Mouse (Mus musculus): ENCODE results near the gene Wdr64.

Wdr64 gene

DNA sequence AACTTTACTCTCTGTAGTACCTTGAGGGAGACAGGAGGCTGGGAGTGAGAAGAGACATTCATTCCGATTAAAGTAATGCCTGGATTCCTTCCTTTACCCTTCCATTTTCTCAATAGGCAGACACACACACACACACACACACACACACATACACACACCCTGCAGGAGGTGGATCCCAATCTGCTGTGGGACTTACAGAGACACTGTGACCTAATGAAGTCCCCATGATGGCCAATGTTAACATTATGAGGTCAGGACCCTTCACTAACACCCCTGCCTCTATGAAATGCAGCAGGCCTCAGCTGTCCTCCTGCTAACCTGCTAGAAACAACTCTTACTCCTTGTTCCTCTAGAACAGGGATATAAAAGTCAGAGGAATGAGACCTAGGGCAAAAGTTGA lies at the start of gene Wdr64:
Wdr64 (plus strand) TSS at position 301 of the 400 bp plus-strand sequence.
- no peak for DNase-seq

DNA sequence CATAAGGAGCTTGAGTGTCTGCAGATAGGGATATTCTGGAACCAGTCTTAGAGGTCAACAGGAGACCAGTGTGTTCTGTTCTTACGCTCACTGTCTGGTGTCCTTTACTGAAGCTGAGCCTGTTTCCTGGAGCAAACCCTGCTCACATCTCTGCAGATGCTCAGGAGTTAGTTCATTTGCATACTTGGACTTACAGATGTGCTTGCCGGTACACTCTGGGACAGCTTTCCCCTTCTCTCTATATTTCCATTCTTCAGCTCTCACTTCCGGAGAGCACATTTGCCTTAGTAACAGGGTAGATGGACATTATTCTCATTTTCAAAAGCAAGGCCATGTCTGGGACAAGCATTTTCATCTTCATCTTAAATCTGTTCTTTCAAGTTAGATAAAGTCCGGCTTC lies 49.8 kb upstream of the Wdr64 start:
- DNase-seq: no peak

GRCm38 (mm10) chr1:175659900-175660299 lies 38.5 kb upstream of the Wdr64 start:
- DNase-seq: no peak

DNA sequence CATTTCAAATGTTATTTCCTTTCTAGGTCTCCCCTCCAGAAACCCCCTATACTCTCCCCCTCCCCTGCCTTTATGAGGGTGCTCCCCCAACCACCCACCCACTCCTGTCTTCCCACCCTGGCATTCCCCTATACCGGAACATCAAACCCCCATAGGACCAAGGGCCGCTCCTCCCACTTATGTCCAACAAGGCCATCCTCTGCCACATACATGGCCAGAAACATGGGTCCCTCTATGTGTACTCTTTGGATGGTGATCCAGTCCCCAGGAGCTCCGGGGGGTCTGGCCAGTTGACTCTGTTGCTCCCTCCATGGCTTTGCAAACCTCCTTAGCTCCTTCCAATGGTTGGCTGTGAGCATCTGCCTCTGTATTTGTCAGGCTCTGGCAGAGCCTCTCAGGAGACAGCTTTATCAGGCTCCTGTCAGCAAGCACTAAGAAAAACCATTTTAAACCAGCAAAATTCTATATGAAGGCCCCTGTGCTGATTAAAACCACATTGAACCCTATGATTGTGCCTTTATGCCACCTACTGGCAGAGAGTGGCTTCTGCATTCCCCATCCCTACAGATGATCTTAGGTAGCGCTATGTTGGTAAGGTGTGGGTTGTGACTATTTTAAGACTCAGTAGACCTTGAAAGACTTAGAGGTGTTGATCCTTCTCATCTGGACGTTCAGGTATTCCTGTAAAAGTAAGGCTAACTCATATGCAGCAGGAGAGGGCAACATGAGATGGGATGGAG lies 29.6 kb upstream of the Wdr64 start:
- DNase-seq: no peak

GRCm38 (mm10) chr1:175669456-175669855 lies 28.9 kb upstream of the Wdr64 start:
- no peak for DNase-seq

DNA sequence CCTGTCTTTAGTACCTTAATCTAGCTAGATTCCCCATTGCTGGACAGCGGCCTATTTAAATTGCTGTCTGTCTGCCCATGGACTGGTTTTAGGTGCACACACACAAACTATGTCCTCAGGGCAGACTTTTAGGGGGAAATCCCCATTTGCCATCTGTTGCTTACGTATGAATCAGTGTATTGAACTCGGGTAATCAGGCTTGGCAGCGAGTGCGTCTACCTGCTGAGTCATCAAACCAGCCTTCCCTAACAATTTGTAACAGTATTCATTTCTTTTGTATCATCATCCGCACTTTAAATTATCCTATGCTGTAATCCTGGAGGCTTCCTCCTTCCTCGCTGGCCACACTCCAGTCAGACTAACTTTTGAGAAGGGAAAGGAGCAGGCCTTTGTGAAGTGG lies 28.4 kb upstream of the Wdr64 start:
- DNase-seq: no peak

- DNase-seq: no peak
Measured at GRCm38 (mm10) chr1:175671626-175672025, 26.8 kb upstream of the Wdr64 start.

- no peak for DNase-seq
Measured at GRCm38 (mm10) chr1:175673563-175674325, 24.6 kb upstream of the Wdr64 start.

- no peak for DNase-seq
Measured at GRCm38 (mm10) chr1:175675116-175675515, 23.3 kb upstream of the Wdr64 start.

GRCm38 (mm10) chr1:175677459-175677858 lies 20.9 kb upstream of the Wdr64 start:
- DNase-seq: no peak

DNA sequence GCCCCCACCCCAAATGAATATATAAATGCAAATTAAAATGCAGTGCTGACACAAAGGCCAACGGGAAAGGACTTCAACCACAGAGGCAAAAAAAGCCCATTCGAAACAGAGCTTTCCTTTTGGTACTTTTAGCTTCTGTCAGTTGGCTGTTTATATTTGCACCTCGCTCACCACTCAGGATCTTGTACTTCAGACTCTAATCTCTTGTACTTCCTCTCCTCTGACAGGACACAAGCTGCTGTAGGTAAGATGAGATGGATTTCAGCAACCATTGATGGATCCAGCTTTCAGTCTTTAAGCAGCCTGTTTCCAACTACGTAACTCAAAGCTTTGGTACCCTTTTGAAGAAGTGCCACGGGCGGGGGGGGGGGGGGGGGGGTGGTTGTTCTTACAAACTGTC lies 17.4 kb upstream of the Wdr64 start:
- no peak for DNase-seq

GRCm38 (mm10) chr1:175691686-175692245 lies 6.6 kb upstream of the Wdr64 start:
- peak; percentile 4 for DNase-seq

GRCm38 (mm10) chr1:175692246-175692996 lies 6.0 kb upstream of the Wdr64 start, which contains the start of the genes Opn3 and Chml:
Opn3 (minus strand) TSS chr1:175692776.
Chml (minus strand) TSS chr1:175692901.
- peak; percentile 97 for DNase-seq

- DNase-seq: no peak
Measured at GRCm38 (mm10) chr1:175692997-175693361, 5.4 kb upstream of the Wdr64 start.

GRCm38 (mm10) chr1:175693429-175693960 lies 4.9 kb upstream of the Wdr64 start:
- peak; percentile 33 for DNase-seq

DNA sequence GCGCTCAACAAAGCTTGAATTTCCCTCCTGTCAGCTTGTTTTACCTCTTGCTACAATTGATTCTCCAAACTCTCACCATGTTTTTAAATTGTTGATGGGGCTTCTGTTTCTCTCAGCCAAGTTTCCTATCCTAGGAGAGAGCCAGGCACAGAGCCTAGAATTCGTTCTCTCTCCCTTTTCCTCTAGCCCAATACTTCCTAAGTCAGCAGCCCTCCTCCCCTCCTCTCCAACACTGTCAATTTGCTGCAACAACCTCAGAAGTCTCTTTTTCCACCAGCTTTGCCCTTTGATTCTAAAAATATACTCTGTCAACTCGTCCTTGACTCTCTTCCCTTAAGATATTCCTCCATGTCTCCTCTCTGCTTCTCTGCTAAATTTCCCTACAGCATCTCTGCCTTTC lies 982 bp downstream of the Wdr64 start:
- DNase-seq: no peak

- no peak for DNase-seq
Measured at GRCm38 (mm10) chr1:175699796-175700195, 1.4 kb downstream of the Wdr64 start.

DNA sequence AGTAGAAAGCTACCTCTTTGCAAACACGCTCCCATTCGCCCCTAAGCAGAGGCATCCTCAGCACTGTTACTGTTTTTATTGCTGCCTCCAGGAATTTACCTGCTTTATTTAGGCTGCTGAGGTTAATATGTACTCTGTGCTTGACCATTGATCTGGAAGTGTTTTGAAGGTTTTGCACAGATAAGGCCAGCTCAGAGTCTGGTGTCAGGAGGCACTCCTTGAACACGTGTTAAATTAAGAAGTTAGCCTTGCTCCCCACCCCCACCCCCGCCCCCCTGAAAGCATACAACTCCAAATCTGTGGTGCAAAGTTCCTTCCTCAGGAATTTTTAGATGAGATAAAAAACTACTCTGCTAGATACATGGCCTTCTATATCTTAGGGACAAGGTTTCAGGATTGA lies 2.8 kb downstream of the Wdr64 start:
- no peak for DNase-seq

DNA sequence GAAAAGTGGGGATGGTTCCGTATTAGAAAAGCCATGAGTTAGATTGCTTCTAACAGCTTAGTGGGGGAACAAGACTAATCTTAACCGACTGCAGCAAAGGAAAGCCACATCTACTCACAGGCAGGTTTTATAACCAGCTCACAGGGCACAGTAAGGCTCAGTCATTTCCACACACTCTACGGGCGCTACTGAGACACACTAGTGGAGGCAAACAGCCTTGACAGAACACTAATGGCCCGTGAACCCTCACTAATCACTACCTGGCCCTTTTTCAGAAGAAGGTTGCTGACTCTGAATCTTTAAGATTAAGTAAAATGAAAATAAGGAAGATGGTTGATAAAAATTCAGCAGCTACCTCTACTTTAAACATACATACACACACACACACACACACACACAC lies 9.2 kb downstream of the Wdr64 start:
- no peak for DNase-seq

GRCm38 (mm10) chr1:175708013-175708412 lies 9.6 kb downstream of the Wdr64 start:
- no peak for DNase-seq

GRCm38 (mm10) chr1:175712338-175712909 lies 14.0 kb downstream of the Wdr64 start:
- DNase-seq: no peak

DNA sequence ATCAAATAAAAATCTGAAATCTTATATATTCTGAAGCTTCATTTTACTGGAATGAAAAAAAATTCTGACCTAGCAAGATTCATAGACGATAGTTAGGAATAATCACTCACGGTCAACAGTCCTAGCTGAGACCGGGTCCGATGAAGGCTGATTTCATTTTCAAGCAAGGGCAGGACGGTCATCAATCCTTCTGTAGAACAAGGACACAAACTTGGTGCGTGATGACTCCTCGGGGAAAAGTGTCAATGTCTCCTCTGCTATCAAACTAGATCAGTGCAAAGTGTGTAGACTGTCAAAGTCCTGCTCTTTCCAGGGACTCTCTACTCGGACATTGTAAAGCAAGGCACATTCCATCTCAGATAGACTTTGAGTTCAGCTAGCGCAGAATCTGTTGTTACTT lies 18.4 kb downstream of the Wdr64 start:
- no peak for DNase-seq

DNA sequence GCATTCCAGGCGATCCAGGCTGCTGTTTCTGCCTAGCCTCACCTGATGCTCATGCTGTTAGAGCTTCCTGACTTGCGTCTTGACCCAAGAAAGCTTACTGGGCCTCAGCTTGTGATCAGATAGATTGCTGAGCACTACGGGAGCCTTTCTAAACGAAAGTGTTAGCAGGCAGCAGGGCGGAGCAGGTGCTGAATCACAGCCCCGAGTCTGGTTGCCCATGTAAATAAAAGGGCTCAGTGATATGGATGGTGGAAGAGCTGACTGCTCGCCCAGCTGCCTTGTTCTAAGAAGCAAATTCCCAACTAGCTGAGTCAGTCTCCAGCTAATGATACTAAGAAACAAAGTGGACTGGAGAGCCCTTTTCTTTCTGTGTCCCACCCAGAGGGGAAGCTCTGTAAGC lies 27.4 kb downstream of the Wdr64 start:
- no peak for DNase-seq

Data from cerebellum, adult 11 months (tissue).